Mouse (Mus musculus) MEL (cell line): ENCODE measurements around the gene Tmem205.

ENCODE experiments used
- CTCF ChIP-seq, 3 experiments: IDR thresholded peaks in 2 of 3; conservative IDR thresholded peaks in 1 of 3; 2 replicates each; pipeline ENCODE4 v1.5.1; 2011 to 2012; ENCODE audit warnings: low read length in 3 of 3, low read depth in 2 of 3, mild to moderate bottlenecking in 2 of 3, improper control_type of control experiment in 1 of 3, inconsistent platforms in 1 of 3, mixed read lengths in 1 of 3, moderate library complexity in 1 of 3; ENCODE audit not compliant: control insufficient read depth in 1 of 3, insufficient read depth in 1 of 3, poor library complexity in 1 of 3, severe bottlenecking in 1 of 3
- MAX ChIP-seq: IDR thresholded peaks from 2 replicates; pipeline ENCODE4 v1.6.1; 2011; ENCODE audit warnings: low read length, improper control_type of control experiment
- POLR2A ChIP-seq, 2 experiments: IDR thresholded peaks; 2 replicates each; pipeline ENCODE4 v1.6.1; 2011 to 2012; ENCODE audit warnings: low read length in 2 of 2, mild to moderate bottlenecking in 2 of 2, control low read depth in 1 of 2, improper control_type of control experiment in 1 of 2, low read depth in 1 of 2, moderate library complexity in 1 of 2; ENCODE audit not compliant: control insufficient read depth in 1 of 2, insufficient read depth in 1 of 2, poor library complexity in 1 of 2
- TBP ChIP-seq: IDR thresholded peaks from 2 replicates; pipeline ENCODE4 v1.8.0; 2011; ENCODE audit warnings: low read depth, low read length, improper control_type of control experiment
- TCF12 ChIP-seq: IDR thresholded peaks from 2 replicates; pipeline ENCODE4 v1.6.1; 2014; ENCODE audit warnings: low read depth, mild to moderate bottlenecking, inconsistent platforms, low read length, improper control_type of control experiment, moderate library complexity
- ZC3H11A ChIP-seq: IDR thresholded peaks from 2 replicates; pipeline ENCODE4 v1.6.1; 2012; ENCODE audit warnings: low read depth, mild to moderate bottlenecking, inconsistent platforms, low read length, improper control_type of control experiment
- ZNF384 ChIP-seq: IDR thresholded peaks from 2 replicates; pipeline ENCODE4 v1.6.1; 2012; ENCODE audit warnings: low read depth, mild to moderate bottlenecking, inconsistent platforms, low read length, improper control_type of control experiment

DNA sequence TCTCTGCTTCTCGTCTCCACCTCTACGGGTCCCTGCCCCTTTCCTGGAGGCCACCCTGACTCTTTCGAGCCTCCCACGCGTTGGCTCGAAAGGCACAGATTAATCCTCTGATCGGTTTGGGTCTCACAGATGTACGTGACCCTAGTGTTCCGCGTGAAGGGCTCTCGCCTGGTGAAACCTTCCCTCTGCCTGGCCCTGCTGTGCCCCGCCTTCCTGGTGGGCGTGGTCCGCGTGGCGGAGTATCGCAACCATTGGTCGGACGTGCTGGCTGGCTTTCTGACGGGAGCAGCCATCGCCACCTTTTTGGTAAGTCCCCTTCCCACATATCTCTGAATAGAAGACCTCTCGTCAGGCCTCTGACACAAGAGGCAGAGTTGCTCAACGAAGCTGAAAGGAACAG is 16.9 kb upstream of the Tmem205 start:
- TF ChIP-seq TBP (no peak), TCF12 (no peak), MAX (no peak), CTCF (IDR thresholded peaks at IDR 0.05 in 2 of 3, conservative IDR thresholded peaks at IDR 0.05 in 1 of 3; ENCODE audit: control insufficient read depth in 1 of 3, insufficient read depth in 1 of 3, low read depth in 2 of 3, low read length in 3 of 3, poor library complexity in 1 of 3, severe bottlenecking in 1 of 3) (no peak), ZC3H11A (no peak), POLR2A (IDR thresholded peaks at IDR 0.05; ENCODE audit: control insufficient read depth in 1 of 2, insufficient read depth in 1 of 2, low read depth in 1 of 2, low read length in 2 of 2, poor library complexity in 1 of 2) (no peak), ZNF384 (no peak)
